Comparison of ENCODE assay signal across 13 mouse cellular contexts in genomic region chr1:183189014-183189662, GRCm38 (mm10). TPM values are rescaled to one million over a fixed set of nuclear protein-coding genes. Genes with fewer than 3 reads are reported as not detected.
DNase-seq lines count a peak whose midpoint lies in the region; ATAC-seq and TF ChIP-seq lines count a peak whose summit lies in the region.
"Had no signal": no experiment of that assay in that cellular context is flagged by ENCODE, and none has a peak within 500 bp of the region (broad histone marks: within the 10 kb centered on the region; RNA-seq: fewer than 3 reads in every experiment).

No protein-coding gene starts in this region.

- H3K9me3 ChIP-seq in forebrain, embryonic 10.5 days: no peaks in the 10 kb centered on the region
- no peaks in the 10 kb centered on the region for H3K9me3 ChIP-seq in forebrain, embryonic 14.5 days (replicated peaks; ENCODE audit: control insufficient read depth, low read length)
- no peaks in the 10 kb centered on the region for H3K9me3 ChIP-seq in hindbrain, embryonic 10.5 days
- no peaks in the 10 kb centered on the region for H3K9me3 ChIP-seq in hindbrain, postnatal 0 days (ENCODE audit: low read length)
- H3K9me3 ChIP-seq: hindbrain, embryonic 13.5 days had no signal

- H3K36me3 ChIP-seq in forebrain, embryonic 10.5 days (replicated peaks): no peaks in the 10 kb centered on the region
- no peaks in the 10 kb centered on the region for H3K36me3 ChIP-seq in forebrain, embryonic 14.5 days (ENCODE audit: control insufficient read depth, insufficient read depth, low read length)
- H3K36me3 ChIP-seq in hindbrain, embryonic 10.5 days: no peaks in the 10 kb centered on the region
- H3K36me3 ChIP-seq in hindbrain, postnatal 0 days (ENCODE audit: insufficient read depth, low read length): no peaks in the 10 kb centered on the region
- H3K36me3 ChIP-seq: hindbrain, embryonic 13.5 days had no signal

- WGBS in forebrain, embryonic 10.5 days: 51% methylated on average over 10 of the region's 10 CpGs
- 37% methylated on average over 10 of the region's 10 CpGs for WGBS in forebrain, embryonic 14.5 days
- WGBS in hindbrain, embryonic 10.5 days: 59% methylated on average over 10 of the region's 10 CpGs
- WGBS in hindbrain, postnatal 0 days: 66% methylated on average over 10 of the region's 10 CpGs

- H3K4me2 ChIP-seq in forebrain, embryonic 14.5 days (ENCODE audit: low read length): no peak overlapping the region
- H3K4me2 ChIP-seq in hindbrain, postnatal 0 days (ENCODE audit: low read depth, low read length): no peak overlapping the region
- H3K4me2 ChIP-seq: hindbrain, embryonic 13.5 days had no signal

- ATAC-seq in forebrain, embryonic 14.5 days: no peak
- ATAC-seq in hindbrain, postnatal 0 days: no peak

- no peak for TF ChIP-seq CTCF in hindbrain, postnatal 0 days (IDR thresholded peaks at IDR 0.05; ENCODE audit: low read depth)

- no peak overlapping the region for H3K9ac ChIP-seq in forebrain, embryonic 14.5 days (ENCODE audit: low read length)
- H3K9ac ChIP-seq in hindbrain, postnatal 0 days (replicated peaks; ENCODE audit: low read length): no peak overlapping the region
- H3K9ac ChIP-seq: hindbrain, embryonic 13.5 days had no signal

- H3K27me3 ChIP-seq in forebrain, embryonic 10.5 days (ENCODE audit: poor library complexity, severe bottlenecking): no peaks in the 10 kb centered on the region
- H3K27me3 ChIP-seq in forebrain, embryonic 14.5 days (replicated peaks; ENCODE audit: control insufficient read depth, insufficient read depth, low read length): no peaks in the 10 kb centered on the region
- no peaks in the 10 kb centered on the region for H3K27me3 ChIP-seq in hindbrain, embryonic 10.5 days (ENCODE audit: insufficient read depth, poor library complexity, severe bottlenecking)
- no peaks in the 10 kb centered on the region for H3K27me3 ChIP-seq in hindbrain, postnatal 0 days (ENCODE audit: insufficient read depth, low read length)
- H3K27me3 ChIP-seq: hindbrain, embryonic 13.5 days had no signal

- DNase-seq in forebrain, embryonic 10.5 days (ENCODE audit: extremely low spot score, low spot score): no peak
- no peak for DNase-seq in forebrain, embryonic 14.5 days (ENCODE audit: low spot score)
- no peak for DNase-seq in hindbrain, embryonic 10.5 days (ENCODE audit: low spot score)
- DNase-seq in hindbrain, postnatal 0 days (ENCODE audit: low spot score): no peak
- DNase-seq in embryo, embryonic 10.5 days (ENCODE audit: low spot score): peak; percentile 70
- peak; percentile 94 for DNase-seq in hindlimb bud, embryonic 11.5 days (ENCODE audit: extremely low spot score, low read depth, low spot score)
- no peak for DNase-seq in right cerebral cortex, postnatal 25 days
- no peak for DNase-seq in urinary bladder, postnatal 25 days (ENCODE audit: low spot score)
- DNase-seq: cerebellum, adult 18-20 months; kidney, adult 9 months; lung, postnatal 14 days; spleen, adult 18-20 months had no signal

- H3K27ac ChIP-seq in forebrain, embryonic 10.5 days: peak overlapping the region; percentile 69
- H3K27ac ChIP-seq in forebrain, embryonic 14.5 days (ENCODE audit: low read depth, low read length): no peak overlapping the region
- H3K27ac ChIP-seq in hindbrain, embryonic 10.5 days: peak overlapping the region; percentile 50; the same call in 1 of the 2 replicates
- H3K27ac ChIP-seq in hindbrain, postnatal 0 days: no peak overlapping the region
- H3K27ac ChIP-seq: hindbrain, embryonic 13.5 days had no signal

- H3K4me3 ChIP-seq in forebrain, embryonic 10.5 days: no peak overlapping the region
- no peak overlapping the region for H3K4me3 ChIP-seq in forebrain, embryonic 14.5 days (ENCODE audit: low read depth, low read length)
- no peak overlapping the region for H3K4me3 ChIP-seq in hindbrain, embryonic 10.5 days
- H3K4me3 ChIP-seq in hindbrain, postnatal 0 days (ENCODE audit: low read length): no peak overlapping the region
- H3K4me3 ChIP-seq: hindbrain, embryonic 13.5 days had no signal

- H3K4me1 ChIP-seq in forebrain, embryonic 10.5 days: peaks cover 44% of the 10 kb centered on the region
- peaks cover 6% of the 10 kb centered on the region; the same call in 1 of the 2 replicates for H3K4me1 ChIP-seq in forebrain, embryonic 14.5 days (ENCODE audit: control insufficient read depth, insufficient read depth, low read length)
- peaks cover 42% of the 10 kb centered on the region for H3K4me1 ChIP-seq in hindbrain, embryonic 10.5 days (replicated peaks)
- H3K4me1 ChIP-seq in hindbrain, postnatal 0 days (ENCODE audit: insufficient read depth, low read length): no peaks in the 10 kb centered on the region

RNA-seq across cellular contexts. Expression of gene Disp1, which starts 32.2 kb away (rescaled TPM):
- polyA plus RNA-seq in forebrain, embryonic 10.5 days (2016; fragmentation: Nextera tagmentation; extraction: Ambion mirVana): 9.2 and 10.3 TPM in 2 replicates
- 4.4 and 5.5 TPM in 2 replicates for polyA plus RNA-seq in forebrain, embryonic 14.5 days (2014; fragmentation: Nextera tagmentation; extraction: Ambion mirVana)
- polyA plus RNA-seq in hindbrain, embryonic 10.5 days (2016; fragmentation: Nextera tagmentation; extraction: Ambion mirVana): 12.5 and 13.0 TPM in 2 replicates
- 8.2 and 15.3 TPM in 2 replicates for total RNA-seq in hindbrain, postnatal 0 days (2014; rRNA removed)
- polyA plus RNA-seq in hindbrain, postnatal 0 days (2015; fragmentation: Nextera tagmentation; extraction: Ambion mirVana): 7.4 and 7.9 TPM in 2 replicates

Comparison
In these comparisons a context has a peak if more than half of its experiments do, and no peak if none do; other contexts are left out.
1. H3K27ac ChIP-seq: peak in forebrain, embryonic 10.5 days (single experiment) and hindbrain, embryonic 10.5 days (single experiment); none in forebrain, embryonic 14.5 days (single experiment) and hindbrain, postnatal 0 days (single experiment).
2. DNase-seq: peak in embryo, embryonic 10.5 days (single experiment) and hindlimb bud, embryonic 11.5 days (single experiment); none in forebrain, embryonic 10.5 days (single experiment), forebrain, embryonic 14.5 days (single experiment), hindbrain, embryonic 10.5 days (single experiment), hindbrain, postnatal 0 days (single experiment), right cerebral cortex, postnatal 25 days (single experiment) and urinary bladder, postnatal 25 days (single experiment).